Mouse (Mus musculus) layer of hippocampus, adult 2 months (tissue): ENCODE measurements around the gene Camta1. TPM values are rescaled to one million over a fixed set of nuclear protein-coding genes. Genes with fewer than 3 reads are reported as not detected.
A peak's percentile ranks its signal among the peaks of the same experiment; 100 is the strongest.

ENCODE experiments used
- DNase-seq, 2 experiments: peaks; one replicate each; pipeline ENCODE4 v3.0.0; 2022; ENCODE audit warnings: low spot score in 2 of 2
- H3K27ac ChIP-seq: fragments of 200-600 bp; 2 replicates; pipeline ENCODE4 v1.8.1; 2022
- H3K4me3 ChIP-seq: fragments of 200-600 bp; 2 replicates; pipeline ENCODE4 v1.8.1; 2022; ENCODE audit warnings: mild to moderate bottlenecking
- CTCF ChIP-seq: fragments of 200-600 bp; conservative IDR thresholded peaks from 2 replicates; pipeline ENCODE4 v1.8.1; 2022; ENCODE audit warnings: antibody characterized with exemption, mild to moderate bottlenecking, moderate library complexity
- total RNA-seq, 2 experiments: library from RNA; stranded (reverse); gene quantifications; 2 replicates each; pipeline ENCODE4 v1.2.3; 2021

The Camta1 gene
- total RNA-seq, 2 experiments from 2014 or later, result 275 to 294 TPM

DNA sequence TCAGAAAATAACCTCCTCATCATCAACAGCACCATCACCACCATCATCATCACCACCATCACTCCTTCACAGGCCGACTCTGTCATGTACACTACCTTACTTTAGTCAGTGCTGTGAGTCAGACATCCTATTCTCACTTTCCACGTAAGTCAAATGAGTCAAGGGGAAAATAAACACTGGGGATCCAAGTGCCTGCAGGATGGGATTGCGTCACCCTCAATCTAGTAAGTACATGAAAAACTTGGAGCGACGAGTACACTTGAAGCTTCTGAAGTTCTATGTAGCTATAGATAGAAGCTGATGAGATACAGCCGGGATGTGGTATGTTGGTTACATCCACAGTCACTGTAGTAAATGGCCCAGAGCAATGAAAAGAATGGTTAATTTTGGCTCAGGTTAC, 514.1 kb downstream of the Camta1 start:
- no peak for DNase-seq
- Histone ChIP-seq H3K4me3 (no peak overlapping the region), H3K27ac (no peak overlapping the region)
- no peak for TF ChIP-seq CTCF

DNA sequence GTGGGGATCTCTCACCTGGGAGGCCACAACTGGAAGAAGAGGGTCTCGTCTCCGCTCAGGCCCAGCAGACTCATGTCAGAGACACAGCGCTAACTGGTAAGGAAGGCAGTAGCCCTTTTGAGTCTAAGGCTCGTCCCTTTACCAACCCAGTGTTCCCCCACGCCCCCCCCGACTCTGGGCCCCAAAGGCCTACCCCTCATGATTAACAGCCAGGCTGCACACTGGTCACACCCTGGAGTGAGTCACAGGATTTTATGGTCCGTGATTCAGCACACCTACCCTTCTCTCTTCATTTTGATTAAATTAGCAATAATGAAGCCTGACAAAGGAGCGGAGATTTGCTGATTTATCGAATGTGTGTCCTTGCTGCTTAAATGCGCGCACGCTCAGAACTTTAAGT, 515.0 kb downstream of the Camta1 start:
- DNase-seq, result no peak
- TF ChIP-seq CTCF, result no peak
- no peak overlapping the region for H3K4me3 ChIP-seq
- no peak overlapping the region for H3K27ac ChIP-seq

DNA sequence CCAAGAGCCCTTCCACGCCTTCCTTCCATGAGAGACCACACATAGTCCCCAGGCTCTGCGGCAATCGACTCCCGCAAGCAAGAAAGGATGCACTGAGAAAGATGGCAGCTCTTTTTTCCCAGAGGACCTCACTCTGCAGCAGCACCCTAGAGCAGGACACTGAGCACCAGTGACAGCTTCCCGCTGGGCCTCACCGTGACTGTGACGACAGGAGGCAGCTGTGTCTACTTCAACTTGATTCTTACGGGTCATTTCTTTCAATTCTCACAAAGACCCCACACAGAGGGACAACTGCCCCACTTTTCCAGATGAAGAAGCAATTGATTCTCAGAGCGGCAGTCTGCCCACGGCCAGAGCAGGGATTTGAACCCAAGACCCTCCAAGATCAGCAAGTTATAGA, 516.9 kb downstream of the Camta1 start:
- Histone ChIP-seq H3K4me3 (no peak overlapping the region), H3K27ac (no peak overlapping the region)
- TF ChIP-seq CTCF, result no peak
- no peak for DNase-seq

DNA sequence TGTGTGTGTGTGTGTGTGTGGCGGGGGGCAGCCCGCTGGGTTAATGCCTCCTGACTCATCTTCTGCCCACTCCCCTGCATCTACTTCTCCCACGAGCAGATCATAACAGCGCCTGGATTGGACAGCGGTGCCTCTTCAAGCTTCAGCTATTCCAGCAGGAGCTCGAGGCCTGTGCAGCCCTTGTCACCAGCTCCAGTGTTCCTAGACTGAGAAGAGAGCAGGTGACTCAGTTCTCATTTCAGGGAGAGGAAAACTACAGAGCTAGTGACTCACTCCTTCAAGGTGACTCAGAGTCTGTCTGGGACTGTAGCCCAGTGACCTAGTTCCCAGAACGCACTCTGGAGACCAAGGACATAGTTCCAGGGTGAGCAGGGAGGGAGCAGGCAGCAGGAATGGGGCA, 522.3 kb downstream of the Camta1 start:
- H3K27ac ChIP-seq, result no peak overlapping the region
- TF ChIP-seq CTCF, result no peak
- no peak overlapping the region for H3K4me3 ChIP-seq
- DNase-seq, result peak in 1 of 2 experiments; percentile 16

DNA sequence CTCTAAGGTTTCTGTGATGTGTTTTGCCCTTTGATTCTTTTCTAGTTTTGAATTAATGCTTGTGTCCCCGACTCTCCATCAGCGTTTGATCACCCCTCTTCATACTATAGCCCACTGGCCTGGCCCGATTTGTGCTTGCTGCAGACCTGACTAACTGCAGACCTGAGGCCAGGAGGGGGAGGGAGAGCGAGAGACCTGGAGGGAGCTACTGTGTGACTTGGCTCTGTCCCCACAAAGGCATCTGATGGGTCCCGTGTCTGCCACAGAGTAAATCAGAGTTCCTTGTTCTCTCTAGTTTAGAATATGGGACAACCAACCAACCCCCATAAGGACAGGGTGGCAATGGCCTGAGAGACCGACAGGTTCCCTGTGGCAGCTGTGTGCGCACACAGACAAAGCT, 522.7 kb downstream of the Camta1 start:
- TF ChIP-seq CTCF, result no peak
- Histone ChIP-seq H3K27ac (no peak overlapping the region), H3K4me3 (no peak overlapping the region)
- DNase-seq, result no peak

DNA sequence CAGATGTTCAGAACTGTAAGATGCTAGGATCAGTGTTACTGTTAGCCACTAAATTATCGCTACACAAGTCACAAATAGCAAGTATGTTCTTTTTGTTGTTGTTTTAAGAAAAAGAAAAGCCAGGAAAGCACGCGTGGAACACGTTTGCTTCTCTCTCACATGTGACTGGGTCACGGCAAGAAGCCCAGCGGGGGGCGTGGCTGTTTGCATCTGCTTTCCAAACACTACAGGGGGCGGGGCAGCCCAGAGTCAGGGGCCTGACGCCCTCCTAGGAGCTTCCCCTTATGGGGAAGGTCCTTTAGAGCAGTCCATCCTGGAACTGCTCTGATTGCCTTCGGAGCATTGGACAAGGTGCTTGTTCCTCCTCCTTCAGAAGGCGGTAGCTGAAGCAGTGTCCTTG, 524.1 kb downstream of the Camta1 start:
- H3K4me3 ChIP-seq, result no peak overlapping the region
- DNase-seq, result no peak
- H3K27ac ChIP-seq, result no peak overlapping the region
- TF ChIP-seq CTCF, result no peak

DNA sequence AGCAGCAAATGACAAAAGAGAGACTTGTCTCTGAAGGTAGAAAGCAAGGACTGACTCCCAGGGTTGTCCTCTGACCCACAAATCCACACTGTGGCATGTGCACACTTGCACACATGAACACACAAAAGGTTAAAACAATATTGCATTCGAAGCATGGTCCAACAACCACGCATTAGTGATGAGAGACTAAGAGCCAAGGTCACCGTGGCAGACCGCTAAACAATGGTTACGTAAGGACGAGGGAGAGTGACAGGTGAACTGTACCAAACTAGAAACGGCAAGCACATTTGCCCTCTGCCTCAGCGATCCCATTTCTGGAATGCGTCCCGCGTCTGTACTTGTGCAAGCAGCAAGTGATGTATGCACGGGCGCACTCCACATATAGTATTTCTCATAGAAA, 525.3 kb downstream of the Camta1 start:
- H3K4me3 ChIP-seq, result no peak overlapping the region
- no peak for TF ChIP-seq CTCF
- H3K27ac ChIP-seq, result no peak overlapping the region
- DNase-seq, result no peak

DNA sequence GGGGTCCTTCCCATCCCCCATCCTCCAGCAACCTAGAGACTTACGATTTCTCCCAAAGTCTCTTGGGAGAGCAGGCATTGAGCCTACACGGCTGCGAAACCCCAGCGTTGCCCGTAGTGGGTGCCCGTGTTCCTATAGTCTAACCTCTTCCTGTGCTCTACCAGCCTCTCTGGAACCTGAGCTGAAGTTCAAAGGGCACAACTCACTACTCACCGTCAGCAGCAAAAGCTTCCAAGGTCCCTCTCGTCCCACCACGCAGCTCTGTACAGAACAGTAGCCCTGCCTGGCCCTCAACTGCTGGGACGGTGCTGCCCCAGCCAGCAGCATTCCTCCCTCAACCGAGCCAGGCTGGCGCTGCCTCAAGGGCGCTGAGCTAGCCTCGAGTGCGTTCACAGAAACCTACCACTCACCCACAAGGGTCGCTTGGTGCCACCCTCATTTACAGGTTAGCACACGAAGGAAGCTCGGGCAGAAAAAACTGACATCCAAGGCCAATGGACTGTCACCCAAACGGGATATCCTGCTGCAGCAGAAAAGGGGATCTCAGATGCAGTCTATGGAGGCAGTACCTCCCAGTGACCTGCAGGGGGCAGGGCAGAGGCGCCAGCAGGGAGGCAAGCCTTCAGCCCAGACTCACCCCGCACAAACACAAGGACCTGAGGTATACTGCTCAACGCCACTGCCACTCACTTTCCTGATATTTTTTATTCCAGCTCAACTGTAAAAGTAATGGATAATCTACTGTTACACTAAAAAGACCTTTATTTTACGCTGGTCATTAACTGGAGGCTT, 526.5 kb downstream of the Camta1 start:
- TF ChIP-seq CTCF, result peak; percentile 94
- H3K27ac ChIP-seq, result no peak overlapping the region
- DNase-seq, result peak; percentile 19 to 59
- H3K4me3 ChIP-seq, result no peak overlapping the region

DNA sequence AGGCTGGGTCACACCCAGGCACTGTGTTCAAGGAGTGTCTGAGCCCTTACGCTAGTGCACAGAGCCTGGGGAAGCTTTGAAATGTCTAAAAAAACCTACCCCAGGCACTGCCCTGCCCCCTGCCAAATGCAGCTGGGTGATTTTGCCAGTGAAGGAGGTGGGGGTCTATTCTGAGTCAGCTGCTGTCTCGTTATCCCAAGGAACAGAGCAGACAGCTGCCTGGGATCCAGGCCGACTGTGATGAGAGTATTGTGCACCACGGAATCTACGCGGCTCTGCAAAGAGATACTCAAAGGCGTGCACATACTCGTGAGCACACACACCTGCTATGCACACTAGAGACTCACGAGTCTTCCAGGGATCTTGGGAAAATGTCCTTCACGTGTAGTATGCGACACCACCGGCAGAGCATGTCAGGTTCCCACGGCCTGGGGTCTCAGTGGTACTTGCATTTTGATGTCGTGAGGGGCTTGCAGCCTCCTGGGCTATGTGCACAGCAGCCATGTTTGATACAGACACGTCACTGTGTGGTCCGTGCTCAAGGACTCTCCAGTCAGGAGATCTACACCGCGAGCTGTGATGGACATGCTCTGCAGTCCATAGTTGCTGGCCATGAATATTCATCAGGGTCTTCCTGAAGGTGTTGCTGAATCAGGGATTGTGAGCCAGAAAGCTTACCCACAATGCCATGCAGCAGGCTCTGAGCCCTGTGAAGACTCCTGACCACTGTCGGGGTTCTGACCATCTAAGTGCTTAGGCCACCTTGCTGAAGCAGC, 529.4 kb downstream of the Camta1 start:
- Histone ChIP-seq H3K27ac (no peak overlapping the region), H3K4me3 (no peak overlapping the region)
- no peak for TF ChIP-seq CTCF
- DNase-seq, result no peak

DNA sequence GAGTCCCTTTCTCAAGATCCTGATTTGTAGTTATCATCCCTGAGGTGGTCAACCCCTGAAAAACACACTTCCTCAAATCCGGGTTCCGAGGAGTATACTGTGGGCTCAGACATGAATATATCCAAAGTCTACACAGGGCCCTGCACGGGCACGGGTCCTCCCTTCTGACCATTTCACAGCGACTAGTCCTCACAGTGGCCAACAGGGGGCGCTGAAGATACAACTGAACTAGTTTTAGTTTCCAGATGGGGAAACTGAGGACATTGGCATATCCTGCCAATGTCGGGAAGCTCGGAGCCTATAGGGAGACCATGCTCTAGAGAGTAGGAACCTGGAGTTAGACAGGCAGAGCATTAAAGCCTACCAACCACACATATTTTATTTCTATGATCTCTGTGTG, 530.7 kb downstream of the Camta1 start:
- Histone ChIP-seq H3K27ac (no peak overlapping the region), H3K4me3 (no peak overlapping the region)
- no peak for DNase-seq
- peak; percentile 76 for TF ChIP-seq CTCF

DNA sequence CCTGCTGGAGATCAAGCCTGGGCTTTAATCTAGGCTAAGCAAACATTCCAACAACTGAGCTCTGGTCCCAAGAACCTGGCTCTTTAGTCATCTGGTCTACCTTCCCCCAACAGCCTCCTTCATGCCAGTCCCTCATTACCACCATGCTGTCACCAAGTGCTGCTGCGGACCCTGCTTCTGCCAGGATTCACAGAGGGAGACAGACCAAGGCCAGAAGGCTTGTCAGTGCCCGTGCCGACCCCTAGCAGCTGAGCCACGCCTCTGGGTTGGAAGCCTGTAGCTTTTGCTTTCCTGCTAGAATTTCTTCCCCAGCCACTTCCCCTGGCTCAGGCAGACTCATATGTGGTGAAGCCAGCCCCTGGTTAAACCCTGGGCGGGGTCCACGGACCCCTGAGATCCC, 533.6 kb downstream of the Camta1 start:
- Histone ChIP-seq H3K4me3 (no peak overlapping the region), H3K27ac (no peak overlapping the region)
- no peak for TF ChIP-seq CTCF
- DNase-seq, result no peak

DNA sequence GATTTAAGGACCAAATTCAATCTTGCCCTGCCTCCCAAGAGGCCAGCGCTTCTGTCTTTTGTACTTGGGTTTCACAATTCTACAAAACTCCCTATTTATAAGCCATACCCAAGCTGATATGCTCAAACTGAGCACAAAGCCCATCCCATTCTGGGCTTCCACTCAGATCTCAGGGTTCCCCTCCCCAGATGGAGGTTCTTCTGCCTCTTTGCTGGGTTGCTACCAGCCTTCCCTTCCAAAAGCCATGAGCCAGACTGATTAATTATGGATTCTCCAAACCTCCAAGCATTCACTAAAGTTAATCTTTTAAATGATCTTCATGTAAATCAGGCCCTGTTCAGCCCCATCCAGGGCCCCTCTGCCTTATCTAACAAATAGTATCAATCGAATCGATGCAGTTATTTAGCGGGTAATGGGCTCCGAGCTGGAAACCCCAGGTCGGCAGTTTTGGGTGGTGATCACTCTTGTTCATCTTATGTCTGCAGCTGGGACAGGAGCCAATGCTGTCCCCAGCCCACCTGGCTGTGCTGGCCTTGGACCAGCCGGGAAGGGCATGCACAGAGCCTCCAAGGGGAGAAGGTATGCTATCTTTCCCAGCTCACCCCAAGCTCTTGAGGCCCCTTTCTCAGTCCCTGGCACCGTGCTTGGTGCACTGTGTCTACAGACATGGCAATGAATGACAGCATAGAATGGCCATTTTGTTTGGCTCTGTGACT, 534.5 kb downstream of the Camta1 start:
- no peak overlapping the region for H3K27ac ChIP-seq
- peak; percentile 23 to 35 for DNase-seq
- TF ChIP-seq CTCF, result no peak
- no peak overlapping the region for H3K4me3 ChIP-seq

DNA sequence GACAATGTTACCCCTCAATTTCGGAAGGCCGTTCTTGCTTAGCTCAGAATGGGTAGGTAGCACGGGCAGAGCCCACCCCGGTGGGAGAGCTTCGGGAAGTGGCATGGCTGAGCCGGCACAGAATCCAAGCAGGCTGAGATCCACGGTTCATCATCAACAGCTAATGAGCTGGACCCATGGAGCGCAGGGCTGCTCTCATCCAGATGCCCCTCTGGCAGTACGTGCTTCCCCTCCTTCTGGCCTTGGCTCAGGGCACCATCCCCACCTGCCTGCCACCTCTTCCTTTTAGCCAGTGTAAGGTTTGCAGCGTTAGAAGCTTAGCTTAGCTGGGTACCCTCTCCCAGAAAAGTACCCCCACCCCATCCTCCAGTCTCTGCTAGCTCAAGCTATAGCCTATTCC, 545.2 kb downstream of the Camta1 start:
- TF ChIP-seq CTCF, result no peak
- Histone ChIP-seq H3K4me3 (no peak overlapping the region), H3K27ac (no peak overlapping the region)
- no peak for DNase-seq
